Mouse (Mus musculus) stomach, postnatal 0 days (tissue): ENCODE data around the gene Slc17a2. TPM values are rescaled to one million over a fixed set of nuclear protein-coding genes. Genes with fewer than 3 reads are reported as not detected.
"Not testable (repeated sequence)": the region's sequence is repeated elsewhere in the genome, so short reads cannot be mapped to it uniquely, and the experiment has no call there.

Source experiments
- ATAC-seq: fragments of 200-750 bp; cut with Nextera tagmentation; 2 replicates; pipeline ENCODE4 v1.8.0; 2017; ENCODE audit not compliant: low FRiP score, low TSS enrichment
- DNase-seq: peaks from one replicate; pipeline ENCODE4 v3.0.0-alpha.2; 2016; ENCODE audit warnings: low spot score
- H3K27ac ChIP-seq: fragments of 300-500 bp; sonication (generic); replicated peaks from 2 replicates; pipeline ENCODE4 v1.5.1; 2014; ENCODE audit warnings: mild to moderate bottlenecking, control low read depth
- H3K27me3 ChIP-seq: fragments of 300-500 bp; sonication (generic); 2 replicates; pipeline ENCODE4 v1.6.1; 2014; ENCODE audit warnings: low read length; ENCODE audit not compliant: control insufficient read depth, insufficient read depth
- H3K36me3 ChIP-seq: fragments of 300-500 bp; sonication (generic); 2 replicates; pipeline ENCODE4 v1.6.1; 2014; ENCODE audit warnings: low read length, mixed read lengths; ENCODE audit not compliant: control insufficient read depth, insufficient read depth
- H3K4me1 ChIP-seq: fragments of 300-500 bp; sonication (generic); replicated peaks from 2 replicates; pipeline ENCODE4 v1.6.1; 2014; ENCODE audit warnings: antibody characterized with exemption; ENCODE audit not compliant: control insufficient read depth, insufficient read depth
- H3K4me2 ChIP-seq: fragments of 300-500 bp; sonication (generic); replicated peaks from 2 replicates; pipeline ENCODE4 v1.6.1; 2014; ENCODE audit warnings: low read depth, mild to moderate bottlenecking, control low read depth, moderate library complexity
- H3K4me3 ChIP-seq: fragments of 300-500 bp; sonication (generic); 2 replicates; pipeline ENCODE4 v1.5.1; 2014; ENCODE audit warnings: low read depth, low read length, control low read depth
- H3K9ac ChIP-seq: fragments of 300-500 bp; sonication (generic); 2 replicates; pipeline ENCODE4 v1.6.1; 2014; ENCODE audit warnings: mild to moderate bottlenecking, low read length, control low read depth, mixed read lengths
- H3K9me3 ChIP-seq: fragments of 300-500 bp; sonication (generic); 2 replicates; pipeline ENCODE4 v1.6.1; 2016; ENCODE audit warnings: low read length; ENCODE audit not compliant: control insufficient read depth
- CTCF ChIP-seq: IDR thresholded peaks from 2 replicates; pipeline ENCODE4 v1.5.1; 2016; ENCODE audit warnings: antibody characterized with exemption, low read depth, mild to moderate bottlenecking, moderate library complexity
- EP300 ChIP-seq: optimal IDR thresholded peaks from 2 replicates; pipeline ENCODE3; 2016; ENCODE audit warnings: antibody characterized with exemption
- WGBS: fragments of 180-500 bp; shearing (Covaris S2); extraction: QIAGEN DNeasy Blood & Tissue Kit; methylation state at CpG from one replicate; pipeline ENCODE4 v1.1.7; 2014; 5-methylcytosine and 5-hydroxymethylcytosine counted together
- polyA plus RNA-seq: library from polyadenylated mRNA; unstranded; fragments of >200 nt; fragmentation: Nextera tagmentation; extraction: Ambion mirVana; gene quantifications from 2 replicates; pipeline ENCODE4 v1.2.1, GENCODE M21; 2015

Slc17a2 gene
- polyA plus RNA-seq, 1 experiment from 2014 or later: 0.59 TPM

- TF ChIP-seq CTCF (peak; percentile 42), EP300 (no peak)
- WGBS: 2% methylated on average over 18 of the region's 27 CpGs
- Histone ChIP-seq H3K9me3 (no peaks in the 10 kb centered on the region), H3K9ac (peak overlapping the region; percentile 45), H3K4me3 (peak overlapping the region; percentile 52), H3K27ac (peak overlapping the region; percentile 88), H3K4me2 (peak overlapping the region; percentile 90), H3K36me3 (no peaks in the 10 kb centered on the region), H3K4me1 (peaks cover 3% of the 10 kb centered on the region; the same call in 1 of the 2 replicates), H3K27me3 (no peaks in the 10 kb centered on the region)
- peak; percentile 2; the same call in 1 of the 2 replicates for ATAC-seq
- peak; percentile 35 for DNase-seq
Measured at GRCm38 (mm10) chr13:23760240-23760971, 46.4 kb upstream of the Slc17a2 start.

GRCm38 (mm10) chr13:23760972-23761864 lies 45.6 kb upstream of the Slc17a2 start, which contains the start of gene Hist1h4a:
Gene Hist1h4a, minus strand, starts transcription at chr13:23761230.
- H3K4me3 ChIP-seq: peak within 1 kb of the TSS; percentile 52
- peak within 1 kb of the TSS; percentile 88 for H3K27ac ChIP-seq
- H3K4me2 ChIP-seq: peak within 1 kb of the TSS; percentile 90
- H3K9ac ChIP-seq: peak within 1 kb of the TSS; percentile 58
- no peaks in the 10 kb centered on the region for H3K27me3 ChIP-seq
- WGBS: under 1% methylated on average over 61 of the region's 72 CpGs
- ATAC-seq (peak; percentile 84), DNase-seq (peak; percentile 99)
- peaks cover 3% of the 10 kb centered on the region; the same call in 1 of the 2 replicates for H3K4me1 ChIP-seq
- no peaks in the 10 kb centered on the region for H3K36me3 ChIP-seq
- TF ChIP-seq EP300 (peak; percentile 47), CTCF (no peak)
- no peaks in the 10 kb centered on the region for H3K9me3 ChIP-seq

GRCm38 (mm10) chr13:23761871-23762821 lies 44.6 kb upstream of the Slc17a2 start, which contains the start of gene Hist1h3a:
Gene Hist1h3a, minus strand, starts transcription at chr13:23762386.
- H3K27ac ChIP-seq: peak within 1 kb of the TSS; percentile 88
- peak within 1 kb of the TSS; percentile 52 for H3K4me3 ChIP-seq
- peak within 1 kb of the TSS; percentile 58 for H3K9ac ChIP-seq
- not testable (repeated sequence) for H3K4me1 ChIP-seq, H3K9me3 ChIP-seq, H3K36me3 ChIP-seq, H3K27me3 ChIP-seq
- DNase-seq (peak; percentile 47), ATAC-seq (peak; percentile 59)
- TF ChIP-seq EP300: peak; percentile 46
- peak within 1 kb of the TSS; percentile 90 for H3K4me2 ChIP-seq
- WGBS: under 1% methylated on average over 29 of the region's 52 CpGs

GRCm38 (mm10) chr13:23763242-23763585 lies 43.6 kb upstream of the Slc17a2 start:
- WGBS: 0% methylated on average over 10 of the region's 10 CpGs
- Histone ChIP-seq H3K4me1 (peaks cover 3% of the 10 kb centered on the region; the same call in 1 of the 2 replicates), H3K27me3 (no peaks in the 10 kb centered on the region), H3K9ac (peak overlapping the region; percentile 47), H3K4me3 (peak overlapping the region; percentile 52), H3K36me3 (no peaks in the 10 kb centered on the region), H3K9me3 (no peaks in the 10 kb centered on the region), H3K4me2 (peak overlapping the region; percentile 90), H3K27ac (peak overlapping the region; percentile 88)
- peak; percentile 92 for DNase-seq
- TF ChIP-seq EP300 (no peak), CTCF (no peak)
- no peak for ATAC-seq
